Mouse (Mus musculus) spleen, embryonic (tissue): ENCODE data around the gene Fnbp1.

Experiments used
- CTCF ChIA-PET: fragments of 350-600 bp; sonication (Branson Sonifier 250); formaldehyde crosslinking; loops from one replicate; lab custom pipeline; 2022; lab: Charles Lee

Gene Fnbp1

GRCm38 (mm10) chr2:31105279-31105678, 36.5 kb downstream of the Fnbp1 start:
- CTCF ChIA-PET: interaction anchor here (0.5 to 0.7 kb wide), 2 partner anchors 28 to 44 kb away, joined by 3 to 6 read pairs; no protein-coding TSS in a partner anchor

DNA sequence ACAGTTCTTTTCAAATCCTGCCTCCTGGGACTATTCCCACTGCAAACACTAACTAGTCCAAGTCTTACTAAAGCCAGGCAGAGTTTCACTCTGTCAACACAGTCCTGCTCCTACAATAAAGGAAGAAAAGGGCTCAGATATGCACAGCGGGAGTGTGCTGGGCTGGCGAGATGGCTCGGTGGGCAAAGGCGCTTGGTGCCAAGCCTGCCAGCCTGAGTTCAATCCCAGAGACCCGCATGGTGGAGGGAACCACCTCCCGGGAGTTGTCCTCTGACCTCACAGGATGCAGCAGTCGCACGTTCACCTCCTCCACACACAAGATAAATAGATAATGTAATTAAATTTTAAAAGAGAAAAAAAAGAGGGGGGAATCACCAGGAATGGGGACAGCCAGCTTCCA, 38.5 kb downstream of the Fnbp1 start:
- CTCF ChIA-PET: no interaction called here

GRCm38 (mm10) chr2:31101285-31101684, 40.5 kb downstream of the Fnbp1 start:
- CTCF ChIA-PET: no interaction called here

- CTCF ChIA-PET: interaction anchor here (0.6 to 1.4 kb wide), 4 partner anchors 9 to 1488 kb away, joined by 3 to 4 read pairs (median 4); no protein-coding TSS in a partner anchor
Measured at GRCm38 (mm10) chr2:31099079-31099478, 42.7 kb downstream of the Fnbp1 start.

DNA sequence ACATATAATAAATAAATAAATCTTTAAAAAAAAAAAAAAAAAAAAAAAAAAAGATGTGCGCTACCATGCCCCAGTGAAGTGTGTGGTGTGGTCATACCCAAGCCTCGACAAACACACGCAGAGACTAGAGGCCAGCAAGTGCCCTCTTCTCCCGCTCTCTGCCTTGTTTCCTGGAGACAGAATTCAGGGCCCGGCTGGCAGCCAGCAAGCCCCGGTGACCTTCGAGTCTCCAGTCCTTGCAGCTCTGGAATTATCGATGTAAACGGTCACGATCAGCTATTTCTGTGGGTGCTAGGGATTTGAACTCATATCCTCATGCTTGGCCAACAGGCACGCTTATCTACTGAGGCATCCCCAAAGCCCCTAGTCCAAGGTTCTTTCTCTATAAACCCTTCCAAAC, 43.2 kb downstream of the Fnbp1 start:
- CTCF ChIA-PET: interaction anchor here (0.6 to 1.4 kb wide), 4 partner anchors 9 to 1489 kb away, joined by 3 to 7 read pairs (median 4); no protein-coding TSS in a partner anchor

DNA sequence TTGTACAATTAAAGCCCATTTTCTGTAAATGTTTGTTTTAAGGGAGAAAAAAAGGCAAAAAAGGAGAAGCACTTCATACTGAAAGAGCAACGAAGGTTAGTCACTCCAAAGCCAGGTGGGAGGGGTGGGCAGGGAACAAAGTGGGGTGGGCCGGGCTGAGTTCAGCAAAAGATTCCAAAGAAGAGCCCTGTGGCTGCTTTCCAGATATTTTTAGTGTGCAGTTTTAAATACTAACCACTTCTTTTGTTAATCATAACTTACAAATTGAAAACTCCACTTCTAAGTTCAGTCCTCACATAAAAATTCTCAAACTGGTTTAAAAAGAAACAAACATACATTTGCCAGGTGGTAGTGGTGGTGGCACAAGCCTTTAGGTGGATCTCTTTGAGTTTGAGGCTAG, 44.5 kb downstream of the Fnbp1 start:
- CTCF ChIA-PET: no interaction called here

DNA sequence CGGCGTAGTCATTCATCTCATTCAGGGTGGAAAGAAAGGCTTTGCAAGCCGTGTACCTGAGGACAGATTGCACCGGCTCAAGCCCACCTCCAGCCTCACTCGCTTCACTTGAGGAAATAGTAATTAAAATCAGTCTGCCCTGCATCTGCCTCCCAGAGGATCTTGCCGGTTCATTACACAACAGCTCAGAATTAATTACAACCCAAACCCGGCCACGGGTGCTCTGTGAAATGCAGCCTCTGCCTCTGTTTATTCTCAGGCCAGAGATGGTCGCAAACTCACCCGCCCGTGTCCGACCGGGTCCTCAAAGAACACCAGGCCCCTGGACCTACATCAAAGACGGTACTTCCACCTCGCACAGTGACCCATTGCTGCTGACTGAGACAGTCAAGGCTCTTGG, 45.7 kb downstream of the Fnbp1 start:
- CTCF ChIA-PET: no interaction called here

DNA sequence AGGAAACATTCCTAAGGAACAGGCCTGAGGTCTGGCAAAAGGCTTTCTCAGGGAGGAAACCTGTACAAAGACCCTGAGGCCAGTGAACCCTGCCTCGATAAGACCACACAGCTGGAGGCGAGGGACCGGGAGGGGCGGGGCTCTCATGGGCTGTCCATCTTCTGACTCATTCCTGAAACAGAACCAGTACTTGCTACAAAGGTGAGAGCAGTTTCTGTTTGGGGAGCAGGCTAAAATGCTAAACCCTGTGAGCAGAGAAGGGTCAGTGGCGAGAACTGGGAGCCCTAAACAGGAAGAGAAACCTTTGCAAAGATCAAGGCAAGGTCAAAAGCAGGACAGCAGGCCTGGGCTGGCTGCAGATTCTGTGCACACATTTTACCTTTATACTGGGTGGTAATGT, 47.2 kb downstream of the Fnbp1 start:
- CTCF ChIA-PET: no interaction called here

DNA sequence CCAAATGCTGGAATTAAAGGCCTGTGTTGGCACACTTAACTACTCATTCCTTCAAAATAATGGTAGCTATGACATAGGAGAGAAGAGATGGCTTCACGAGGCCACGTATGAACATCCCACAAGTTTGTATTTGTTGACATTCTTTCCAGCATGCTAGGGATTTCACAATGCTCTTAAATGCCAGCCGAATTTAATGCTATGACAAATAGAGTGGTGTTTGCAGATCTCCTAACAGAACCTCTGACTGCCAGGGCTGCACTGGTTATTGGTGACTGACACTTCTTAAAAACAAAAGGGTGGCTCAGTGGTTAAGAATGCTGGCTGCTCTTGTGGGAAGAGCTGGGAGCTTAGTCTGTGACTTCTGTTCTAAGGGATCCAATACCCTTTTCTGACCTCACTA, 48.9 kb downstream of the Fnbp1 start:
- CTCF ChIA-PET: interaction anchor here (0.6 kb wide), 1 partner anchor 17 kb away, joined by 4 read pairs; no protein-coding TSS in a partner anchor

GRCm38 (mm10) chr2:31091182-31091581, 50.6 kb downstream of the Fnbp1 start:
- CTCF ChIA-PET: no interaction called here

DNA sequence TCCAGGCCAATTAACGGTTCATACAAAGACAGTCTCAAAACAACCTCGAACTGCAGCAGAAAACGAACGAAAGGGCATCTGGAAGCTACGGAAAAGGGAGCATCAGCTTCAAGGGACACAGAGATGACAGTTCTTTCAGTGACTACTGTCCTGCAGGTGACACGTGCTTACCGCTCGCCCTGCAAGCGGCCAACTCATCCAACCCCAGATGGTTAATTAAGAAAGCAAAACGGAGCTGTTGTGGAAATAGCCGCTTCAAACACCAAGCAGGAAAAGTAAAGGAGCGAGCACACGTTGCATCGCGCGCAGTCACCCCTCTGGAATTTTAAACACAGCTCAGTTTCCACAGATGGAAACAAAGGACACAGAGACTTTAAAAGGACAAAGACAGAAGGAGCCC, 52.2 kb downstream of the Fnbp1 start:
- CTCF ChIA-PET: interaction anchor here (1.0 kb wide), 1 partner anchor 17 kb away, joined by 3 read pairs; no protein-coding TSS in a partner anchor

DNA sequence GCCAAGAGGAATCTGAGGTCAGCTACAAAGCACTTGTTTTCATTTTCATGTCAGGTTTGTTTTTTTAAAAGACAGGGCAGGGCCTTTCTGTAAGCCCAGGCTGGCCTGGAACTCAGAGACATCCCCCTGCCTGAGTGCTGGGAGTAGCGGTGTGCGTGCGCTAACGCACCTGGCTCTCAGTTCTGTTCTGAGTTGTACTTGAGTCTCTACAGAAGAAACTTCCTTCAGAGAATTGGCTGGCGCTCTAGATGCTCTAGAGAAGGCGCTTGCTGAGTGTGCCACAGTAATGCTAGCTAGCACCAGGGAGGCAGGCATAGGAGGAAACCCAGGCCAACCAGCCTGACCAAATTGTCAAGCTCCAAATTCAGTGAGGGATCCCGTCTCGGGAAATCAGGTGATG, 52.9 kb downstream of the Fnbp1 start:
- CTCF ChIA-PET: interaction anchor here (0.6 kb wide), 1 partner anchor 30 kb away, joined by 3 read pairs; no protein-coding TSS in a partner anchor

DNA sequence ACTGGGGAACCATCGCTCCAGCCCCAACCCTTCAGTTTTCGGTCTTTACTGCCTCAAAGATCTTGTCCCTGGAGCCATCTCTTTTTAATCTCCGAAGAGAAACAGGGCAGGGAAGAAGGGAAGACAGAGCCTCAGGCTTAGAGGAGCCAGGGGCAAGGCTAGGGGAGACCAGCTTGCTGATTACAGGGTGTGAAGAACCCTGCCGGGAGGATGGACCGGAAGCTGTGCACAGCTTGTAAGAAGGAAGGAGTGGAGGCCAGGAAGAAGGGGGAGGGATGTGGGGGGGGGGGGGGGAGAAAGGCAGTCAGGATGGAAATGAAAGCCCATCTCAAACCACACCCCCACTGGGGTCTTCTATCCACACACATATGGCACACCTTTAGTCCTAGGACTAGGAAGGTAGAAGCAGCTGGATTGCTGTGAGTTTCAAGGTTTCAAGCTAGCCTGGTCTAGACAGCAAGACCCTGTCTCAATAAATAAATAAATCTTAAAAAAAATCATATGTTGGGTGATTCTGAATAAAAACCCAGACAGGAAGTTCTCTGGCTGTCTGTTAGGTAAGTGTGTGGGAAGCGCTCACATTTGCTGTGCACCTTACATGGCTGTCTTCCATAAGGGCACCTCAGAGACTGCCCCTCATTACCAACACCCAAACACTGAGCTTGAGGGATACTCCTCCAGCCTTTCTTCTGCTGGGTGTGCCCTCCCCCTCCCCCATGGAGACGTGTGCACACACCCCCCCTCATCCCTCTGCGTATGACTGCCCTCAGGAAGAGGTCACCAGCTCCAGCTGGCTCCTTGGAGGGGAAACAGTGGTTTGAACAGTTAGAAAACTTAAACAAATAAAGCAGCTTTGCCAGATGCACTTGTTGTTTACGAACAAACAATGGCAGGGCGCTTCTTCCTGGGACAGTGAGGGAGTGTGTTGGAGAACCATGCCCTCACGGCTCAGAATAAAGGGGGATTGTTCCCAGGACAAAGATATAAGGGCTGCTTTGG, 53.8 kb downstream of the Fnbp1 start:
- CTCF ChIA-PET: interaction anchor here (0.5 to 0.8 kb wide), 4 partner anchors 11 to 539 kb away, joined by 3 to 4 read pairs (median 3); no protein-coding TSS in a partner anchor

DNA sequence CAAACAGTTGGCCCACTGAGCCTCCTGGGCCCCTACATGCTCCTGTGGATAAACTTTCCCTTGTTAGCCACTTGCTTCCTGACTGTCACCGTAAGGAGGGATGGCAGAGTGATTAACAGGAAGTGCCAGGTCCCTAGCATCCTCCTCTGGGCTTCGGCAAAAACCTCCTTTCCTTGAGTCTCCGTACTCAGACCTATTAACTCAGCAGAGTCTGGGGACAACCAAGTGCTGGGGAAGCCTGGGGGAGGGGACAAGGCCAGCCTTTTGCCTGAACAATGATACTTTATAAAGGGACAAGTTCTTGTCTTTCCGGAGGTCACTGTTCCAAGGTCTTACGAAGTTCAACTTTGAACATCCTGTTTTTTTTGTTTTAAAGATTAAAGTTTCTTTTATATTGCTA, 54.7 kb downstream of the Fnbp1 start:
- CTCF ChIA-PET: interaction anchor here (0.6 to 0.8 kb wide), 2 partner anchors 66 to 538 kb away, joined by 3 to 4 read pairs; no protein-coding TSS in a partner anchor

DNA sequence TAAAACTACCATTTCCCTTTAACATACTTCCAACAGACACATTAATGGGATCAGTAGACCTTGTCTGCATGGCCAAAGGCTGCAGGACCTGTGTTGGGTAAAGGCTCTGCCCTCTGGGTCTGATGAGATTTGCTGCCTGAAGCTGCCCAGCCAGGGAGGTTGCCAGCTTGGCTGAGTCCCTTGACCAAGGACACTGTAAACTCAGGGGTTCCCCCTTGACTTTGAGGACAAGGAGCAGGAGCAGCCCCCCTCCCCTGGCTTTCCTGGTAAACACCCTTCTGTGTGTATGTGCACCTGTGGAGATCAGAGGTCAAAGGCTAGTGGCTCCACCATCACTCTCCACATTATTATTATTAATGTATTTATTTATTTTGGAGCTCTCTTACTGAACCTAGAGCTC, 55.3 kb downstream of the Fnbp1 start:
- CTCF ChIA-PET: no interaction called here

GRCm38 (mm10) chr2:31084169-31084850, 57.5 kb downstream of the Fnbp1 start:
- CTCF ChIA-PET: interaction anchor here (0.6 to 1.1 kb wide), 4 partner anchors 29 to 1035 kb away, joined by 3 to 7 read pairs (median 4); partner anchors contain the start of gene Fnbp1

GRCm38 (mm10) chr2:31083372-31083771, 58.4 kb downstream of the Fnbp1 start:
- CTCF ChIA-PET: interaction anchor here (0.9 to 1.1 kb wide), 2 partner anchors 30 to 58 kb away, joined by 3 to 4 read pairs; partner anchors contain the start of gene Fnbp1

DNA sequence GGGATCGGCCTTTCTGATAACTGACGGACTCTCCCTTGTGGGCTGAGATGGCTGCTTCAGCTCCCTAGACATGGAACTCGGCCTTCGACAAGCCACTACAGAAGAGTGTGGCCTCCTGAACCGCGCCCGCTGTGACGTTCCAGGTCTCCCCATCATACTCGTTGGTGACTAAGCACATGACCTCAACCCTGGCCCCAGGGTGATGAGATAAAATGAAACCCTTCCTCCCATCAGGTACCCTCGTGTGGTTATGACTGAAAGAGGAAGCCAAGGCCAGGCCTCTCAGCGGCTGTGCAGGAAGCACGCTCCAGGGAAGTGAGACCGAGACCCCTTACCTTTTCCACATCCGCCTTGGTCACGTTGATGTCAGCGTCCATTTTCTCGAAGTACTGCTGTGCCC, 59.2 kb downstream of the Fnbp1 start:
- CTCF ChIA-PET: interaction anchor here (1.0 kb wide), 1 partner anchor 21 kb away, joined by 3 read pairs; no protein-coding TSS in a partner anchor

DNA sequence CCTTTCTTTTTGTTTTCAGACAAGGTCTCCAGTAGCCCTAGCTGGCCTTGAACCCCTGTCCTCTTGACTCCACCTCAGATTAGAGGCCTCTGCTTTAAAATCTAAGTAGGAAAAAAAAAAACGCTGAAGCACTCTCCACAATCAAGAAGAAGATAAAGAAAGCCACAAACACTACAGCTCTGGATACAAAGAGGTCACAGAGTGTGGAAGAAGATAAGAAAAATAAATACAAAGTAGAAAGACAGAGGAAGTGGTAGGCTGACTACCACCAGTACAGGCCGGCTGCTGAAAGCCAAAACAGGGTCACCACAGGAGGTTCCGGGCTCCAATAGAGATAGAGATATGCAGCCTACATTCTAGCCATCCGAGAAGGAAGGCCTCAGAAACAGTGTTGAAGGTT, 60.5 kb downstream of the Fnbp1 start:
- CTCF ChIA-PET: interaction anchor here (0.6 to 0.8 kb wide), 2 partner anchors 16 to 26 kb away, joined by 3 to 9 read pairs; no protein-coding TSS in a partner anchor

DNA sequence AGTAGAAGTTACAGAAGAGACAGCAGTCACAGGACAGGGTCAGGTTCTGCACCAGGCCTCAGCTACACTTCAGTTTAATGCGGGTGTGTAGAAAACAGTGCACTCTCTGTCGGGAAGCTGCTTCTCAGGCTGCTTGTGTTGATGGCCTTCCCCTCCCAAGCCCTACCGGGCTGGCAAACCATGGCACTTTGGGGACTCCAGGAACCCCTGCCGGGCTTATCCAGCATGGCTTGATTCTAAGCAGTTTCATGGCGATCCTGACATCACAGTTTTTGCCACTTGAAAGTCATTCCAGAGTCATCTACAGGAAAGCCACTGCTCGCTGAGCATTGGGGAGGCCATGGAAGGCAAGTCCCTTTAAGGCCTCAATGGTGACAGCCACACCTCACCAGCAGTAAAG, 62.7 kb downstream of the Fnbp1 start:
- CTCF ChIA-PET: interaction anchor here (0.5 kb wide), 1 partner anchor 47 kb away, joined by 4 read pairs; no protein-coding TSS in a partner anchor

DNA sequence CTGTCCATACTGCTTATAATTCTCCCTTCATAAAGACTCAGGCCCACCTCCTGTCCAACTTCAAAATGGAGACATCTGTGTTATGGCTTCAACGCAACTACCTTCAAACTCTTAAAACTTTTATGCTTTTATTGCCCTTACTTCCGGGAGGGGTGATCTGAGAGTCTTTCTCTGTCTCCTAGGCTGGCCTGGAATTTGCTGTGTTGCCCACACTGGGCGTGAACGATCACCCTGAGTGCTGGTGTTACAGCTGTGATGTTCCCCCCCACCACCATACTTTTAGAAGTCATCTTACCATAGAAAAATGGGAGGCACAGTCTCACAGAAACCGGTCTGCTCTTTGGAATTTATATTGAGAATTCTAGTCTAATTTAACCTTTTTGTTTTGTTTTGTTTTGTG, 64.2 kb downstream of the Fnbp1 start:
- CTCF ChIA-PET: interaction anchor here (1.2 kb wide), 1 partner anchor 16 kb away, joined by 5 read pairs; no protein-coding TSS in a partner anchor
